Mouse (Mus musculus) forebrain, embryonic 10.5 days (tissue): ENCODE results near the gene Xdh. TPM values are rescaled to one million over a fixed set of nuclear protein-coding genes. Genes with fewer than 3 reads are reported as not detected.

ENCODE experiments used
- DNase-seq: peaks from one replicate; pipeline ENCODE4 v3.0.0-alpha.2; 2017; ENCODE audit warnings: low spot score; ENCODE audit errors: extremely low spot score
- H3K27ac ChIP-seq: fragments of 300-500 bp; sonication (generic); 2 replicates; pipeline ENCODE4 v1.5.1; 2016; ENCODE audit warnings: mild to moderate bottlenecking
- H3K27me3 ChIP-seq: fragments of 300-500 bp; sonication (generic); 2 replicates; pipeline ENCODE4 v1.6.1; 2016; ENCODE audit warnings: mild to moderate bottlenecking; ENCODE audit not compliant: poor library complexity, severe bottlenecking
- H3K36me3 ChIP-seq: fragments of 300-500 bp; sonication (generic); replicated peaks from 2 replicates; pipeline ENCODE4 v1.6.1; 2016; ENCODE audit warnings: mild to moderate bottlenecking, moderate library complexity
- H3K4me1 ChIP-seq: fragments of 300-500 bp; sonication (generic); 2 replicates; pipeline ENCODE4 v1.6.1; 2016
- H3K4me3 ChIP-seq: fragments of 300-500 bp; sonication (generic); 2 replicates; pipeline ENCODE4 v1.5.1; 2016; ENCODE audit warnings: mild to moderate bottlenecking, moderate library complexity
- H3K9me3 ChIP-seq: fragments of 300-500 bp; sonication (generic); 2 replicates; pipeline ENCODE4 v1.6.1; 2016; ENCODE audit warnings: mild to moderate bottlenecking, moderate library complexity
- WGBS: fragments of 180-500 bp; shearing (Covaris S2); methylation state at CpG from one replicate; pipeline ENCODE4 v1.1.7; 2016; 5-methylcytosine and 5-hydroxymethylcytosine counted together
- polyA plus RNA-seq: library from polyadenylated mRNA; unstranded; fragments of >200 nt; fragmentation: Nextera tagmentation; extraction: Ambion mirVana; gene quantifications from 2 replicates; pipeline ENCODE4 v1.2.1, GENCODE M21; 2016

Xdh gene
- polyA plus RNA-seq = 0.15 and 0.18 TPM in 2 replicates

- Histone ChIP-seq H3K27me3 (no peaks in the 10 kb centered on the region), H3K4me1 (no peaks in the 10 kb centered on the region), H3K36me3 (no peaks in the 10 kb centered on the region), H3K9me3 (no peaks in the 10 kb centered on the region), H3K4me3 (no peak within 1 kb of the TSS), H3K27ac (no peak within 1 kb of the TSS)
- no peak for DNase-seq
- WGBS = 89% methylated on average over 13 of the region's 13 CpGs
Measured at GRCm38 (mm10) chr17:73950062-73950735, at the start of gene Xdh. TSS of gene Xdh (minus strand) at chr17:73950196.

- no peak overlapping the region for H3K27ac ChIP-seq
- no peak overlapping the region for H3K4me3 ChIP-seq
- DNase-seq = no peak
- no peaks in the 10 kb centered on the region for H3K9me3 ChIP-seq
- H3K27me3 ChIP-seq = no peaks in the 10 kb centered on the region
- WGBS = 92% methylated on average over 13 of the region's 13 CpGs
- H3K4me1 ChIP-seq = no peaks in the 10 kb centered on the region
- H3K36me3 ChIP-seq = no peaks in the 10 kb centered on the region
Measured at GRCm38 (mm10) chr17:73995907-73996645, 46.1 kb upstream of the Xdh start.

GRCm38 (mm10) chr17:73991264-73991663, 41.3 kb upstream of the Xdh start:
- WGBS = 90% methylated on average over 4 of the region's 4 CpGs
- Histone ChIP-seq H3K27me3 (no peaks in the 10 kb centered on the region), H3K4me1 (no peaks in the 10 kb centered on the region), H3K4me3 (no peak overlapping the region), H3K9me3 (no peaks in the 10 kb centered on the region), H3K27ac (no peak overlapping the region), H3K36me3 (no peaks in the 10 kb centered on the region)
- no peak for DNase-seq

GRCm38 (mm10) chr17:73986571-73986970, 36.6 kb upstream of the Xdh start:
- H3K4me1 ChIP-seq = peaks cover 9% of the 10 kb centered on the region
- no peak for DNase-seq
- 74% methylated on average over 2 of the region's 2 CpGs for WGBS
- H3K4me3 ChIP-seq = no peak overlapping the region
- no peaks in the 10 kb centered on the region for H3K27me3 ChIP-seq
- H3K27ac ChIP-seq = no peak overlapping the region
- no peaks in the 10 kb centered on the region for H3K9me3 ChIP-seq
- no peaks in the 10 kb centered on the region for H3K36me3 ChIP-seq

GRCm38 (mm10) chr17:73985936-73986335, 35.9 kb upstream of the Xdh start:
- Histone ChIP-seq H3K4me1 (peaks cover 9% of the 10 kb centered on the region), H3K27me3 (no peaks in the 10 kb centered on the region), H3K9me3 (no peaks in the 10 kb centered on the region), H3K4me3 (no peak overlapping the region), H3K27ac (no peak overlapping the region), H3K36me3 (no peaks in the 10 kb centered on the region)
- DNase-seq = no peak
- WGBS = 92% methylated on average over 4 of the region's 4 CpGs

- H3K27me3 ChIP-seq = no peaks in the 10 kb centered on the region
- no peak for DNase-seq
- H3K27ac ChIP-seq = no peak overlapping the region
- H3K36me3 ChIP-seq = no peaks in the 10 kb centered on the region
- 45% methylated on average over 4 of the region's 4 CpGs for WGBS
- peaks cover 9% of the 10 kb centered on the region for H3K4me1 ChIP-seq
- no peaks in the 10 kb centered on the region for H3K9me3 ChIP-seq
- H3K4me3 ChIP-seq = no peak overlapping the region
Measured at GRCm38 (mm10) chr17:73984508-73984907, 34.5 kb upstream of the Xdh start.

GRCm38 (mm10) chr17:73982871-73983270, 32.9 kb upstream of the Xdh start:
- Histone ChIP-seq H3K27ac (no peak overlapping the region), H3K9me3 (no peaks in the 10 kb centered on the region), H3K36me3 (no peaks in the 10 kb centered on the region), H3K4me1 (peaks cover 9% of the 10 kb centered on the region), H3K27me3 (no peaks in the 10 kb centered on the region), H3K4me3 (no peak overlapping the region)
- 58% methylated on average over 1 of the region's 1 CpGs for WGBS
- no peak for DNase-seq

- Histone ChIP-seq H3K27ac (no peak overlapping the region), H3K4me1 (no peaks in the 10 kb centered on the region), H3K4me3 (no peak overlapping the region), H3K27me3 (no peaks in the 10 kb centered on the region), H3K9me3 (no peaks in the 10 kb centered on the region), H3K36me3 (no peaks in the 10 kb centered on the region)
- no peak for DNase-seq
Measured at GRCm38 (mm10) chr17:73976066-73976465, 26.1 kb upstream of the Xdh start.

- H3K36me3 ChIP-seq = no peaks in the 10 kb centered on the region
- no peaks in the 10 kb centered on the region for H3K9me3 ChIP-seq
- H3K27me3 ChIP-seq = no peaks in the 10 kb centered on the region
- H3K4me3 ChIP-seq = no peak overlapping the region
- no peak for DNase-seq
- no peak overlapping the region for H3K27ac ChIP-seq
- WGBS = 93% methylated on average over 11 of the region's 11 CpGs
- H3K4me1 ChIP-seq = no peaks in the 10 kb centered on the region
Measured at GRCm38 (mm10) chr17:73972648-73973047, 22.7 kb upstream of the Xdh start.

GRCm38 (mm10) chr17:73971291-73971690, 21.3 kb upstream of the Xdh start:
- 83% methylated on average over 4 of the region's 4 CpGs for WGBS
- no peaks in the 10 kb centered on the region for H3K36me3 ChIP-seq
- no peak for DNase-seq
- H3K27ac ChIP-seq = no peak overlapping the region
- H3K9me3 ChIP-seq = no peaks in the 10 kb centered on the region
- no peaks in the 10 kb centered on the region for H3K27me3 ChIP-seq
- H3K4me1 ChIP-seq = no peaks in the 10 kb centered on the region
- no peak overlapping the region for H3K4me3 ChIP-seq

- WGBS = 80% methylated on average over 3 of the region's 3 CpGs
- Histone ChIP-seq H3K4me3 (no peak overlapping the region), H3K27me3 (no peaks in the 10 kb centered on the region), H3K27ac (no peak overlapping the region), H3K36me3 (no peaks in the 10 kb centered on the region), H3K9me3 (no peaks in the 10 kb centered on the region), H3K4me1 (no peaks in the 10 kb centered on the region)
- no peak for DNase-seq
Measured at GRCm38 (mm10) chr17:73970361-73971027, 20.5 kb upstream of the Xdh start.

GRCm38 (mm10) chr17:73964856-73965255, 14.9 kb upstream of the Xdh start:
- no peak overlapping the region for H3K27ac ChIP-seq
- no peak for DNase-seq
- no peaks in the 10 kb centered on the region for H3K9me3 ChIP-seq
- no peaks in the 10 kb centered on the region for H3K36me3 ChIP-seq
- H3K4me1 ChIP-seq = no peaks in the 10 kb centered on the region
- 94% methylated on average over 9 of the region's 9 CpGs for WGBS
- no peaks in the 10 kb centered on the region for H3K27me3 ChIP-seq
- no peak overlapping the region for H3K4me3 ChIP-seq

GRCm38 (mm10) chr17:73962628-73963043, 12.6 kb upstream of the Xdh start:
- Histone ChIP-seq H3K4me1 (no peaks in the 10 kb centered on the region), H3K27ac (no peak overlapping the region)
- no peak for DNase-seq

More at GRCm38 (mm10) chr17:73962628-73963043, 12.6 kb upstream of the Xdh start:
- Histone ChIP-seq H3K27me3 (no peaks in the 10 kb centered on the region), H3K4me3 (no peak overlapping the region), H3K9me3 (no peaks in the 10 kb centered on the region), H3K36me3 (no peaks in the 10 kb centered on the region)
- WGBS = 76% methylated on average over 2 of the region's 2 CpGs
